Mouse (Mus musculus) lung, embryonic 14.5 days (tissue): ENCODE results near the gene Nckap1l. TPM values are rescaled to one million over a fixed set of nuclear protein-coding genes. Genes with fewer than 3 reads are reported as not detected.
"Not testable (repeated sequence)": the region's sequence is repeated elsewhere in the genome, so short reads cannot be mapped to it uniquely, and the experiment has no call there.

Source experiments
- ATAC-seq: fragments of 200-750 bp; cut with Nextera tagmentation; 2 replicates; pipeline ENCODE4 v1.8.0; 2017; ENCODE audit warnings: mild to moderate bottlenecking, moderate TSS enrichment, moderate library complexity; ENCODE audit not compliant: insufficient read depth
- DNase-seq: peaks from one replicate; pipeline ENCODE4 v3.0.0-alpha.2; 2015
- H3K27ac ChIP-seq: fragments of 300-500 bp; sonication (generic); 2 replicates; pipeline ENCODE4 v1.5.1; 2014; ENCODE audit warnings: low read depth, mild to moderate bottlenecking, moderate library complexity
- H3K27me3 ChIP-seq: fragments of 300-500 bp; sonication (generic); 2 replicates; pipeline ENCODE4 v1.6.1; 2014; ENCODE audit warnings: low read length, control low read depth; ENCODE audit not compliant: insufficient read depth
- H3K36me3 ChIP-seq: fragments of 300-500 bp; sonication (generic); 2 replicates; pipeline ENCODE4 v1.6.1; 2014; ENCODE audit warnings: control low read depth; ENCODE audit not compliant: insufficient read depth
- H3K4me1 ChIP-seq: fragments of 300-500 bp; sonication (generic); 2 replicates; pipeline ENCODE4 v1.6.1; 2014; ENCODE audit warnings: antibody characterized with exemption, control low read depth; ENCODE audit not compliant: insufficient read depth
- H3K4me2 ChIP-seq: fragments of 300-500 bp; sonication (generic); 2 replicates; pipeline ENCODE4 v1.6.1; 2014; ENCODE audit warnings: mild to moderate bottlenecking
- H3K4me3 ChIP-seq: fragments of 300-500 bp; sonication (generic); 2 replicates; pipeline ENCODE4 v1.5.1; 2014; ENCODE audit warnings: low read depth, low read length
- H3K9ac ChIP-seq: fragments of 300-500 bp; sonication (generic); 2 replicates; pipeline ENCODE4 v1.6.1; 2014
- H3K9me3 ChIP-seq: fragments of 300-500 bp; sonication (generic); 2 replicates; pipeline ENCODE4 v1.6.1; 2016; ENCODE audit warnings: low read depth, low read length, control low read depth
- CTCF ChIP-seq: IDR thresholded peaks from 2 replicates; pipeline ENCODE4 v1.5.1; 2016; ENCODE audit warnings: antibody characterized with exemption, low read depth
- WGBS: fragments of 180-500 bp; shearing (Covaris S2); extraction: QIAGEN DNeasy Blood & Tissue Kit; methylation state at CpG from one replicate; pipeline ENCODE4 v1.1.7; 2014; 5-methylcytosine and 5-hydroxymethylcytosine counted together
- polyA plus RNA-seq: library from polyadenylated mRNA; unstranded; fragments of >200 nt; fragmentation: Nextera tagmentation; extraction: Ambion mirVana; gene quantifications from 2 replicates; pipeline ENCODE4 v1.2.1, GENCODE M21; 2014

Gene Nckap1l
- 2.6 and 2.8 TPM in 2 replicates for polyA plus RNA-seq

DNA sequence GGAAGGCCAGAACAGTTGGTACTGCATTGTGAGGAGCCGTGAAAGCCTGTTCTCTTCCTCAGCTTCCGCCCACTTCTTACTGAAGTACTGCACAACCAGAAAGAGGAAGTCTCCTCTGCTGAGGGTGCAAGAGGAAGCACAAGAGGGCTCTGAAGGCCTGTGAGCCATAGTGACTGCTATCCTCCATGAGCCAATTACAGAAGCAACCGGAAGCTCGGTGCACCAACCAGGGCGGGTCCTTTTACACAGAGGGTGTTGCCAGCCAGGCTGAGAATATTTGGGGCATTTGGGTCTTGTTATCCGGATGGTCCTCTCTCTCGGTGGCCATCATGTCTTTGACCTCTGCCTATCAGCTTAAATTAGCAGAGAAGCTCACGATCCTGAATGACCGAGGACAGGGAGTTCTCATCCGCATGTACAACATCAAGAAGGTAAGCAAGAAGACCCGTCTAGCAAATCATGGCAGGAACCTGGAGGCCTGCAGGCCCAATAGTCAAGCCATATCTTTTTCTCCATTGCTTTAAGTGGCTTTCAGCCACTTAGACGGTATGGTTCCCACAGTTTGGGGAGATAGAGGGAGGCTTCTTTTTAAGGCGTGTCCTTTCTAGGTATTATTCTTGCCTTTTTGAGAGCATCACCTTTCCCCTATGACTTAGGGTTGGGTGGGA lies at the start of gene Nckap1l:
TSS of gene Nckap1l (plus strand) at position 244 of the 668 bp plus-strand sequence.
- Histone ChIP-seq H3K27ac (no peak within 1 kb of the TSS), H3K4me1 (no peaks in the 10 kb centered on the region), H3K4me3 (no peak within 1 kb of the TSS), H3K36me3 (no peaks in the 10 kb centered on the region), H3K4me2 (no peak within 1 kb of the TSS), H3K9me3 (no peaks in the 10 kb centered on the region), H3K9ac (no peak within 1 kb of the TSS), H3K27me3 (no peaks in the 10 kb centered on the region)
- TF ChIP-seq CTCF, result no peak
- ATAC-seq, result no peak
- WGBS, result 84% methylated on average over 13 of the region's 13 CpGs
- DNase-seq, result peak; percentile 21

DNA sequence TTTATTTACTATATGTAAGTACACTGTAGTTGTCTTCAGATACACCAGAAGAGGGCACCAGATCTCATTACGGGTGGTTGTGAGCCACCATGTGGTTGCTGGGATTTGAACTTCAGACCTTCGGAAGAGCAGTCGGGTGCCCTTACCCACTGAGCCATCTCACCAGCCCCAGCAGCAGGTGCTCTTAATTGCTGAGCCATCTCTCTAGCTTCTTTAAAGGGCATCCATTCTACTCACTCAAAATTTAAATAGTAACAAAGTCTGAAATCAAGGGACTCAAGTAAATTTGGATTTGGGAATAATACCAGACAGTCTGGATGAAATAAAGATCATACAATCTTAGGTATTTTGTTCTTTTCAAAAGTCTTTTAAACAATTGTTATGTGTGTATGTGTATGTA lies 48.0 kb upstream of the Nckap1l start:
- H3K27ac ChIP-seq, H3K27me3 ChIP-seq, H3K4me3 ChIP-seq, DNase-seq, ATAC-seq, H3K4me2 ChIP-seq, H3K9ac ChIP-seq, H3K9me3 ChIP-seq, H3K36me3 ChIP-seq, H3K4me1 ChIP-seq: not testable (repeated sequence)
- 94% methylated on average over 2 of the region's 3 CpGs for WGBS

DNA sequence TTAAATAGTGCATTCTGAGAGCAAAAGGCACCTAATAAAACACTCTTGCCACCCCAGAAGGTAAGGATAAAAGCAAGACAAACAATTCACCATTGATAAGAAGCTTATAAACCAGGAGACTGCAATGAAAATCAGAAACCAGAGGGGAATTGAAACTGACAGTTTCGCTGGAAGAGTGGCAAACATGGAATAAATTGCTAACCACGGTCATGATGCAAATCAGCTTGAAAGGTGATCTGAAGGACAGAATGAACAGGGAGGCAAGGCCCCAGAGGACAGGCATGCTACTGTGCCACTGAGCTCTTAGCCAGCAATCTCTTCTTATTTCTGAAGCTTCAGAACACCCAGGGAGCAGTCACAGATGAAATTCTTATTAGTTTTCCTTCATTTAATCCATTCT lies 26.6 kb upstream of the Nckap1l start:
- Histone ChIP-seq H3K36me3 (no peaks in the 10 kb centered on the region), H3K4me3 (no peak overlapping the region), H3K4me2 (no peak overlapping the region), H3K4me1 (no peaks in the 10 kb centered on the region), H3K9me3 (no peaks in the 10 kb centered on the region), H3K9ac (no peak overlapping the region), H3K27ac (no peak overlapping the region), H3K27me3 (no peaks in the 10 kb centered on the region)
- 40% methylated on average over 2 of the region's 2 CpGs for WGBS
- no peak for TF ChIP-seq CTCF
- DNase-seq (no peak), ATAC-seq (no peak)

DNA sequence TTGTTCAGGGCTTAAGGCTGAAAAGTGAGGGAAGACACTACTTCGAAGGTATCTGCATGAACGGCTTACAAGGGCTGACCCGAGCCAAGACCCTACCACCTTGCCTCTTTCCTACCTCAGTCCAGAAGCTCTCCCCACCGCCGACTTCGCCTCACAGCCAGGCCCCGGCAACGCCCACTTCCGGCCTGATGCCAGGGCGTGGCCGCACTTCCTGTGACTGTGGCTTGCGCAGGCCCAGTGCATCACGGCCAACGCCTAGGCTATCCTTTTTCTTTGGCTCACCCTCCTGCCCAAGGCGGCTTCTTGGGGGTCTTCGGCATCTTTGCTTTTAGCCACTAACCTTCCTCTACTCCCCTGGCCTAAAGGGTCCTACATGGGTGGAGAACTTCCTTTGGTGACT lies 23.4 kb upstream of the Nckap1l start, which contains the start of gene Gtsf1:
TSS of gene Gtsf1 (minus strand) at position 230 of the 400 bp plus-strand sequence.
- Histone ChIP-seq H3K4me2 (no peak within 1 kb of the TSS), H3K9ac (no peak within 1 kb of the TSS), H3K9me3 (no peaks in the 10 kb centered on the region), H3K4me3 (no peak within 1 kb of the TSS), H3K27ac (no peak within 1 kb of the TSS), H3K4me1 (no peaks in the 10 kb centered on the region), H3K36me3 (no peaks in the 10 kb centered on the region), H3K27me3 (no peaks in the 10 kb centered on the region)
- ATAC-seq (no peak), DNase-seq (no peak)
- TF ChIP-seq CTCF, result no peak
- WGBS, result 94% methylated on average over 16 of the region's 16 CpGs

- WGBS, result 67% methylated on average over 4 of the region's 4 CpGs
- not testable (repeated sequence) for H3K27me3 ChIP-seq, H3K4me3 ChIP-seq, ATAC-seq, H3K9me3 ChIP-seq, H3K9ac ChIP-seq, DNase-seq, H3K4me1 ChIP-seq, H3K27ac ChIP-seq, H3K36me3 ChIP-seq, H3K4me2 ChIP-seq
Observed at GRCm38 (mm10) chr15:103445966-103446365, 7.6 kb upstream of the Nckap1l start.

DNA sequence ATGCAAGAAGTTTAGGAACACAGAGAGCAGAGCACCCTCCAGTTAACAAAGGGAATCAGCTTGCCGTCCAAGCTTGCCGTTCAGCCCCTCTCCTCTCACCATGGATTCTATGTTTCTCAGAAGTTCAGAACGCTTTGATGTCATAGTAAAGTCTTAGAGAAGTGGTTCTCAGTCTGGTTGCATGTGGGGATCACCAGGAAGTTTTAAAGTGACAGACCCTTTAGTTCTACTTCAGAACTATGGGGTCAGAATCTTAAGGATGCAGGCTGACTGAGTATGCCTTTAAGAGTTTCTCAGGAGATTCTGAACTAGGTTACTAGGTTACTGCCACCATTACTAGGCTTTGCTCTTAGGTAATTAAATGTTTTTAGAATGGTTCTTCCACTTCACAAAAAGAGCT lies 5.2 kb upstream of the Nckap1l start, which contains the start of gene Gtsf2:
TSS of gene Gtsf2 (minus strand) at position 101 of the 400 bp plus-strand sequence.
- DNase-seq, result no peak
- 20% methylated on average over 3 of the region's 3 CpGs for WGBS
- ATAC-seq, result no peak
- Histone ChIP-seq H3K36me3 (no peaks in the 10 kb centered on the region), H3K4me2 (no peak within 1 kb of the TSS), H3K27me3 (no peaks in the 10 kb centered on the region), H3K27ac (no peak within 1 kb of the TSS), H3K4me1 (no peaks in the 10 kb centered on the region), H3K4me3 (no peak within 1 kb of the TSS), H3K9ac (no peak within 1 kb of the TSS), H3K9me3 (no peaks in the 10 kb centered on the region)
- TF ChIP-seq CTCF, result no peak

DNA sequence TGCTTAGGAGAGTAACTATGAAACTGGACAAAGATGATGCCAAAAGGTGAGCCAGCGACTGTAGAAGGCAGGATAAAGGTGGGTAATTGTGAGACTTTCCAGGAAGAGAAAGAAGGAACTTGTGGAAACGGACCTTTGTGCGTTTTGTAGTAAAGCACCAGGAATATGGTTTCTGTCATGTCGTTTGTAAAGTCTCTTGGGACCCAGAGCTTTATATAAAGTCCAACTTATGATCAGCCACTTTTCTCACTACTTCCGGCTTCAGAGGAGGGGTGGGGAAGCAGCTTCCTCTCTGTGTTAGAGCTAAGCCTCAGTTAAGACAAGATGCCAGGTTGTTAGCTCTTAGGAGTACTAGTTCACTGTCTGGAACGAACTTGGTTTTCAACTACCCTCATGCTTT lies 855 bp downstream of the Nckap1l start:
- Histone ChIP-seq H3K4me2 (no peak overlapping the region), H3K36me3 (no peaks in the 10 kb centered on the region), H3K9ac (no peak overlapping the region), H3K9me3 (no peaks in the 10 kb centered on the region), H3K4me1 (no peaks in the 10 kb centered on the region), H3K27me3 (no peaks in the 10 kb centered on the region), H3K27ac (no peak overlapping the region), H3K4me3 (no peak overlapping the region)
- 79% methylated on average over 6 of the region's 6 CpGs for WGBS
- no peak for ATAC-seq
- TF ChIP-seq CTCF, result no peak
- DNase-seq, result no peak
